Mouse (Mus musculus) olfactory bulb, adult 2 months (tissue): ENCODE results near the gene Tspan9. TPM values are rescaled to one million over a fixed set of nuclear protein-coding genes. Genes with fewer than 3 reads are reported as not detected.

Experiments
- H3K27ac ChIP-seq: fragments of 200-500 bp; 2 replicates; pipeline ENCODE4 v1.5.1; 2012; ENCODE audit warnings: low read depth, low read length; ENCODE audit not compliant: insufficient read depth
- H3K4me1 ChIP-seq: fragments of 200-500 bp; 2 replicates; pipeline ENCODE4 v1.6.1; 2012; ENCODE audit warnings: low read length; ENCODE audit not compliant: control insufficient read depth, insufficient read depth
- H3K4me3 ChIP-seq: fragments of 200-500 bp; 2 replicates; pipeline ENCODE4 v1.5.1; 2012; ENCODE audit warnings: mild to moderate bottlenecking, low read depth, low read length, moderate library complexity; ENCODE audit not compliant: insufficient read depth
- CTCF ChIP-seq: fragments of 200-500 bp; IDR thresholded peaks from 2 replicates; pipeline ENCODE4 v1.5.1; 2012; ENCODE audit warnings: low read depth, mild to moderate bottlenecking, low read length, moderate library complexity; ENCODE audit not compliant: insufficient read depth
- POLR2A ChIP-seq: fragments of 200-500 bp; IDR thresholded peaks from 2 replicates; pipeline ENCODE4 v1.6.1; 2012; ENCODE audit warnings: mild to moderate bottlenecking, low read depth, low read length, moderate library complexity; ENCODE audit not compliant: insufficient read depth
- WGBS: fragments of 180-500 bp; shearing (Covaris S2); methylation state at CpG from one replicate; pipeline ENCODE4 v1.1.7; 2018; 5-methylcytosine and 5-hydroxymethylcytosine counted together
- polyA plus RNA-seq: library from polyadenylated mRNA; stranded (reverse); fragments of >200 nt; gene quantifications from 2 replicates; pipeline ENCODE4 v1.2.4, GENCODE M21; 2012; ENCODE audit warnings: low replicate concordance; ENCODE audit not compliant: missing spikeins, insufficient read depth, insufficient read length

Gene Tspan9
- polyA plus RNA-seq, 1 experiment, result not detected

GRCm38 (mm10) chr6:127992993-127993392 is 150.4 kb downstream of the Tspan9 start:
- Histone ChIP-seq H3K4me3 (no peak overlapping the region), H3K27ac (no peak overlapping the region), H3K4me1 (peaks cover 26% of the 10 kb centered on the region)
- 90% methylated on average over 8 of the region's 8 CpGs for WGBS
- no peak for TF ChIP-seq CTCF
- TF ChIP-seq POLR2A, result no peak

GRCm38 (mm10) chr6:127991509-127992176 is 151.8 kb downstream of the Tspan9 start:
- no peak overlapping the region for H3K27ac ChIP-seq

GRCm38 (mm10) chr6:127989624-127990212 is 153.7 kb downstream of the Tspan9 start:
- TF ChIP-seq POLR2A (no peak), CTCF (no peak)
- no peak overlapping the region for H3K4me3 ChIP-seq
- H3K27ac ChIP-seq, result peak overlapping the region; percentile 32
- H3K4me1 ChIP-seq, result peaks cover 38% of the 10 kb centered on the region
- WGBS, result 62% methylated on average over 11 of the region's 11 CpGs

More at GRCm38 (mm10) chr6:127991509-127992176, 151.8 kb downstream of the Tspan9 start:
- H3K4me3 ChIP-seq, result no peak overlapping the region
- WGBS, result 93% methylated on average over 11 of the region's 11 CpGs
- peaks cover 26% of the 10 kb centered on the region for H3K4me1 ChIP-seq
- no peak for TF ChIP-seq POLR2A
- no peak for TF ChIP-seq CTCF

DNA sequence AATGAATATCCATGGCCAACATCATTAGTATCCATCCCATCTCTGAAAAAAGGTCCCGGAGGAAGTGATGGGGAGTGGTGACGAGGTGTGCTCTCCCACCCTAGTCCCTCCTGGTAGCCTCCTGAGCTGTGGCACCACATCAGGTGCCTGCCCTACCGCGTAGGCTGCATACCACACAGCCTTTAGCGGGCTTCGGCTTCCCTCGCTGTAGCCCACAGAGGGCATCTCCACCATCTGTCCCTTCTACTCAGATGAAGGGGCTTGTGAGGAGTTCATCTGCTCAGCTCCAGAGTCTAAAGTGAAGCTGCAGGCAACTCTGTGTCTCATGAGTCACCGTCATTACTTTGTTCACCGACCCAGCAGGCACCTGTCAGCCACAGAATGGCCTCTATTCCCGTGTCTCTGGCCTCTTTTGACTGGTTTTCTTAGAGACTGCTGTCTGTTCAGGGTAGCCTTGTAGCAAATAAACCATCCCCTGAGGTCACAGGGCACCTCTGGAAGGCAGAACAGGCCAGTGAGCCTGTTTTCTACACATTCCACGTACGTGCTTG is 154.4 kb downstream of the Tspan9 start:
- 0 out of 2 replicates have a peak overlapping the region, but pooled peaks have one; percentile 32 for H3K27ac ChIP-seq
- H3K4me3 ChIP-seq, result no peak overlapping the region
- H3K4me1 ChIP-seq, result peaks cover 39% of the 10 kb centered on the region
- WGBS, result 78% methylated on average over 12 of the region's 12 CpGs
- TF ChIP-seq CTCF, result no peak
- TF ChIP-seq POLR2A, result no peak

DNA sequence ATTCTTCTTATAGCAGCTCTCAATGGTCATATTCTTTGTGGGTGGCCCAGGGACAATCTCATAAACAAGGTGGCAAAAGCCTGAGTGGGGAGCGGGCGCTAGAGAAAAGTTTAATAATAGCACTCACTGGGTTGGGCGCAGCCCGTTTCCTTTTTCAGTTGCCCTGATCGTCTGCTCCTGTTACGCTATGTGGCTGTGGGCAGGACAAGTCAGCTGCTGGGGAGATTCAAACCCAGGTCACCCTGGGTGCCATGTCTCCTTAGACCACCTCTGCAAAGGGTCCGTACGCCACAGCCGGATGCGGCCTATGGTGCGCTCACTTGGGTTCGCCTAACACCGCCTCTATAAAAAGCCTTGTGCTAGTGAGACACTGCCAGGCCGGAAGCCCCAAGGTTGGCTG is 156.0 kb downstream of the Tspan9 start:
- Histone ChIP-seq H3K27ac (no peak overlapping the region), H3K4me1 (peaks cover 34% of the 10 kb centered on the region), H3K4me3 (no peak overlapping the region)
- TF ChIP-seq CTCF (no peak), POLR2A (no peak)
- WGBS, result 90% methylated on average over 14 of the region's 14 CpGs

GRCm38 (mm10) chr6:127986357-127986756 is 157.0 kb downstream of the Tspan9 start:
- 81% methylated on average over 9 of the region's 9 CpGs for WGBS

DNA sequence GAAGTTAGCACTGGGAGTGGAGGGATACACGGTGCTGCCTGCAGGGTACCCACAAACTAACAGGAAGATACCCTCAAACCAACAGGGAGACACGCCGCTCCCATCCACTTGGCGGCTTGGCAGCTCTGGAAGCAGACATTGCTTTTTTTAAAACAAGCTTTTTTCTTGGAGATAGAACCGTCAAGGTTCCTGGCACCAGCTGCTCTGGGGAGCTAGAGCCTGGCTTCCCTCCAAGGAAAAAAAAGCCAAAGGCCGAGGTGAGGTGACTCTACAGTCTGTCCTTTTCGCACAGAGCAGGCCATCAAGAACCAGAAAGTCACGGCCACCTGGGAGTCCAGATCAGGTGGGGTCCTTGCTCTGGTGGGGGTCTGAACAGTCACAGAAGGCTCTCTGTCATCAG is 162.2 kb downstream of the Tspan9 start:
- TF ChIP-seq CTCF, result no peak
- no peak for TF ChIP-seq POLR2A
- H3K4me1 ChIP-seq, result peaks cover 29% of the 10 kb centered on the region
- no peak overlapping the region for H3K27ac ChIP-seq
- H3K4me3 ChIP-seq, result no peak overlapping the region
- WGBS, result 31% methylated on average over 8 of the region's 8 CpGs

More at GRCm38 (mm10) chr6:127986357-127986756, 157.0 kb downstream of the Tspan9 start:
- TF ChIP-seq POLR2A (no peak), CTCF (no peak)
- Histone ChIP-seq H3K27ac (no peak overlapping the region), H3K4me3 (no peak overlapping the region), H3K4me1 (peaks cover 34% of the 10 kb centered on the region)

- peaks cover 24% of the 10 kb centered on the region for H3K4me1 ChIP-seq
- 55% methylated on average over 11 of the region's 11 CpGs for WGBS
- TF ChIP-seq POLR2A (no peak), CTCF (no peak)
Measured at GRCm38 (mm10) chr6:127980381-127981045, 162.9 kb downstream of the Tspan9 start.

DNA sequence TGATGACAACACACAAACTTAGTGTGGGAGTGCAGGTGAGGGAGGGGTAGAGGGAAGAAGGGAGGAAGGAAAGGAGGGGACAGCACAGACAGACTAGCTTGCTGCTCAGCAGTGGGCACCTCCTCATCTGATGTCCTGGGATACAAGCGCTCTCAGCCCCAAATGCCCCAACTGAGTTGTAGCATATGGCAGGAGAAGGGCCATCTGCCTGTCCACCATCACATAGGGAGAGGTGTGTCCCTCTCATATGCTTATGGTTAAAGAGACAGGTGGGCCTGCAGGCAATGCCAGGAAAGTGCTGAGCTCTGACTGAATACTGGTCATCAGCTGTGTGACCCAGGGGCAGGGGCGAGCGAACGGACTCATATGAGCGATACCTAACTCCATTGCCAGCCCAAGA is 163.6 kb downstream of the Tspan9 start:
- Histone ChIP-seq H3K27ac (no peak overlapping the region), H3K4me3 (no peak overlapping the region), H3K4me1 (peaks cover 17% of the 10 kb centered on the region)
- 98% methylated on average over 5 of the region's 5 CpGs for WGBS
- TF ChIP-seq POLR2A, result no peak
- TF ChIP-seq CTCF, result no peak

More at GRCm38 (mm10) chr6:127980381-127981045, 162.9 kb downstream of the Tspan9 start:
- no peak overlapping the region for H3K4me3 ChIP-seq
- no peak overlapping the region for H3K27ac ChIP-seq
